Mouse (Mus musculus) embryonic fibroblast, embryonic 13.5 days (primary cell): ENCODE measurements around the gene Ano6. TPM values are rescaled to one million over a fixed set of nuclear protein-coding genes. Genes with fewer than 3 reads are reported as not detected.

ENCODE experiments used
- H3K27ac ChIP-seq: 2 replicates; pipeline ENCODE4 v1.5.1; 2012; ENCODE audit warnings: low read length, control low read depth, inconsistent platforms; ENCODE audit not compliant: insufficient read depth
- H3K4me1 ChIP-seq: 2 replicates; pipeline ENCODE4 v1.6.1; 2011; ENCODE audit warnings: low read length; ENCODE audit not compliant: control insufficient read depth, insufficient read depth
- H3K4me3 ChIP-seq: 2 replicates; pipeline ENCODE4 v1.5.1; 2011; ENCODE audit warnings: mild to moderate bottlenecking, control low read depth, low read length; ENCODE audit not compliant: insufficient read depth
- CTCF ChIP-seq: IDR thresholded peaks from 2 replicates; pipeline ENCODE4 v1.5.1; 2011; ENCODE audit warnings: mild to moderate bottlenecking, control low read depth, low read length, moderate library complexity, borderline replicate concordance; ENCODE audit not compliant: insufficient read depth
- POLR2A ChIP-seq: IDR thresholded peaks from 2 replicates; pipeline ENCODE4 v1.6.1; 2011; ENCODE audit warnings: low read depth, mild to moderate bottlenecking, control low read depth, low read length, moderate library complexity
- polyA plus RNA-seq: library from polyadenylated mRNA; stranded (reverse); fragments of >200 nt; gene quantifications from 2 replicates; pipeline ENCODE4 v1.2.4, GENCODE M21; 2011; ENCODE audit warnings: low read depth; ENCODE audit not compliant: missing spikeins, insufficient read length

The Ano6 gene
- polyA plus RNA-seq, 1 experiment = 102 TPM

DNA sequence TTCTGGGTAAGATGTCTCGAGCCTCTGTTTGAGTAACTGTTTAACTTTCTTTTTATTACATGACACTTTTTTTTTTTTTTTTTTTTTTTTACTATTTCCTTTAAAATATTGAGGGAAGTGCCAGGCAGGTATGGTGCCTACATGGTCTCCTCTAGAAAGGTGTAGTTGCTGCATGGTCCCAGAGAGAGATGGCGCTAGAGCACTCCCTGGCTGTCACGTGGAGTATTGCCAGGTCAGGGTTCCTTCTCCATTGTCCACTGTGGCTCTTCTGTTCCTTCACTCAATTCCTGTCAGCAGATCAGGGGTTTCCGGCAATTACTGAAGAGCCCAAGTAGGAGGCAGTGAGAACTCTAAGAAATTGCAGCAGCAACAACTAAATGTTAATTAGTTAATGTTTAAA, 152.8 kb downstream of the Ano6 start:
- no peak for TF ChIP-seq POLR2A
- peak; percentile 62; the same call in 1 of the 2 replicates for TF ChIP-seq CTCF
- H3K4me1 ChIP-seq = no peaks in the 10 kb centered on the region

GRCm38 (mm10) chr15:95944299-95944698, 153.7 kb downstream of the Ano6 start:
- no peak overlapping the region for H3K27ac ChIP-seq
- no peak overlapping the region for H3K4me3 ChIP-seq
- TF ChIP-seq POLR2A (no peak), CTCF (no peak)
- H3K4me1 ChIP-seq = no peaks in the 10 kb centered on the region

More for the DNA sequence above, 152.8 kb downstream of the Ano6 start:
- H3K4me3 ChIP-seq = no peak overlapping the region
- no peak overlapping the region for H3K27ac ChIP-seq

DNA sequence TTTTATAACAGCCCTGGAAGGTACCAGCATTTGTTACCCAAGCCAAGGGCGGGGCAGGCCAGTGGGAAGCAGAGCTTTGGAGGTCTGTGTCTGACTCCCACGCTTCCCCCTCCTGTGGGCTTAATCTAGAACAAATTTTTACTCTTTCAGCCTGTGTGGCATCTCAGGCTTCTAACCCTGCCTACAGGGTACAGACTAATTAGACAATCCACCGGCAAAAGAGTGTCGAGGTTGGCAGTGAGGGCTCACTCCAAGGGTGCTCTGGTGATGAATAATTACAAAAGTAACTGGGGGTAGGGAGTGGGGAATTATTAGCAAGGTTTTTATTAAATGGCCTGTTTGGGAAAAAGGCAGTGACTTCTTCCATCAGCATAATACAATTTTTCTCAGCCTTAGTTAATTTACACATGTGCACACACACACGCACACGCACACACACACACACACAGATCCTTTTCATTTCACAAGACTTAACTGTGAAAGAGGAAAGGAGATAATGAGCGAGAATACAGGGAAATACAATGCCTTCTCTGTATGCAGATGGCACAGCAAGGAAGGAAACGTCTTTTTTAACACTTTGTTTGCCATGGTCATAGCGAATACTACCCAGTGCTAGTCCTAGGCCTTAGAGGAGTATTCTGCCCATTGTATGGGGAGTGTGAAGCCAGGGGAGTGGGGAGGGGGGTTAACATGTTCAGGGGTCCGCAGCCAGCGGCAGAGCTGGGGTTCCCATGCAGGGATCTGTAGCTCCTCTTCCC, 155.5 kb downstream of the Ano6 start:
- Histone ChIP-seq H3K27ac (no peak overlapping the region), H3K4me3 (no peak overlapping the region), H3K4me1 (no peaks in the 10 kb centered on the region)
- TF ChIP-seq CTCF = no peak
- no peak for TF ChIP-seq POLR2A

DNA sequence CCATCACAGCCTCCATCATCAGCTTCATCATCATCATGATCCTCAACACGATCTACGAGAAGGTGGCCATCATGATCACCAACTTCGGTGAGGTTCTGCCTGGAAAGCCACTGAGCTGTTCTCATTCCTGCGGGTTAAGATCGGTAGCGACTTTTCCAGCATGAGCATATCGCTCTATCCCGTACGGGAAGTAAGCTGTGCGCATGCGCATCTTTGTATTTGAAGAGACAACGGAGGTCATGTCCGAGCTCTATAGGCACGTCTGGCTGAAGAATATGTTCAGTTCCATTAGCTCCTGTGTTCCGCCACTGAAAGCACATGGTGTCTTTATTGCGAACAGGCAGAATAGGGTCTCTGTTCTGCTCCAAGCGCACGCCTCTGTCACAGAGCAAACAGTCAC, 157.8 kb downstream of the Ano6 start:
- H3K27ac ChIP-seq = no peak overlapping the region
- TF ChIP-seq CTCF = no peak
- TF ChIP-seq POLR2A = no peak

DNA sequence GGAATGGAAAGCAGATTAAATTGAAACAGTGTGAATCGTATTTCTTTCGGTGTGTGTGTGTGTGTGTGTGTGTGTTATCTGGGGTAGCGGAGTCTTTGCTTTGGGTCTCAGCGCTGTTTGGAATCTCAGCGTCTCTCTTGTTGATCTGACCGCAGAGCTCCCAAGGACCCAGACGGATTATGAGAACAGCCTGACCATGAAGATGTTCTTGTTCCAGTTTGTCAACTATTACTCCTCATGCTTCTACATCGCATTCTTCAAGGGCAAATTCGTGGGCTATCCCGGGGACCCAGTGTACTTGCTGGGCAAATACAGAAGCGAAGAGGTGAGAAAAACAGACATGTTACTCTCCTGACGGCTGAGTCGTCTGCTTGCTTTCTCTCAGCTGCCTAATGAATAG, 158.7 kb downstream of the Ano6 start:
- TF ChIP-seq POLR2A = no peak
- no peak for TF ChIP-seq CTCF
- Histone ChIP-seq H3K27ac (no peak overlapping the region), H3K4me3 (no peak overlapping the region), H3K4me1 (no peaks in the 10 kb centered on the region)

More for the DNA sequence above, 157.8 kb downstream of the Ano6 start:
- Histone ChIP-seq H3K4me1 (no peaks in the 10 kb centered on the region), H3K4me3 (no peak overlapping the region)

DNA sequence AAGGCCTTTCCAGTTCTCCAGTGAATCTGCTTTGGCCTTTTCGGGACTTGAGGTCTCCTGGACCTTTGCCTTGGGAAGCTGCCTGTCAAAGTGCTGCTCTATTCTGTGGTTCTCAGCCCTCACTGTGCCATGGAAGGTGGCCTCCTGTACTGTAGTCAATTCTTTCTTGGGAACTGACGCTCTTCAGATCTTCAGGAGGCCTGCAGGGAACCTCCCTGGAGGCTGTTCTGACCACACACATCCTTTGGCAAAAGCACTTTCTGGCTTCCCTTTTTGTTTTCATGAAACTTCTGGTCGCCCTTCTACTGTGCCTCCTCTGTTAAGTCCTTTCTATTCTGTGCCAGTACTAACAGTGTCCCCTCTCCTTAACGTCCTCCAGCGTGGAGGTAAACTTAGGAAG, 160.9 kb downstream of the Ano6 start:
- no peaks in the 10 kb centered on the region for H3K4me1 ChIP-seq
- H3K27ac ChIP-seq = no peak overlapping the region
- no peak overlapping the region for H3K4me3 ChIP-seq
- TF ChIP-seq CTCF = no peak
- no peak for TF ChIP-seq POLR2A

DNA sequence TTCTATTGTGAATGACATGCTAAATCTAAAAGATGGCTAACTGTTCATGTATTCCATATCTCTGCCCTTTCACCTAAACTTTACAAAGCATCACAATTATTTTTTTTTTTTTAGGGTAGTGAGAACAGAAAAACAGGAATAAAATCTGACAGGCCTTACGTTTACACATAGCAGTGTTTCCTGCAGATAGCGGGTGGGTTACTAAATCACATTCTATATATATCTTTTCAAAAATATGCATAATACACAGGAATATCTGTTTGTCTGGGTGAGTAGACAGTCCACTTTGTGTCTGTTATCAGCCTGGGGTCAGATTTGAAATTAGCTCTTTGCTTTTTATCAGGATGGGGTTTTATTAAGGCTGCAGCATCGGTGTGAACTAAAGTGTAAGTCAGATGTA, 166.0 kb downstream of the Ano6 start:
- no peak overlapping the region for H3K4me3 ChIP-seq
- no peak for TF ChIP-seq POLR2A
- no peak for TF ChIP-seq CTCF
- no peaks in the 10 kb centered on the region for H3K4me1 ChIP-seq
- no peak overlapping the region for H3K27ac ChIP-seq

GRCm38 (mm10) chr15:95962411-95963123, 171.9 kb downstream of the Ano6 start:
- H3K4me1 ChIP-seq = no peaks in the 10 kb centered on the region
- H3K27ac ChIP-seq = no peak overlapping the region
- no peak overlapping the region for H3K4me3 ChIP-seq
- TF ChIP-seq CTCF = no peak
- TF ChIP-seq POLR2A = no peak

DNA sequence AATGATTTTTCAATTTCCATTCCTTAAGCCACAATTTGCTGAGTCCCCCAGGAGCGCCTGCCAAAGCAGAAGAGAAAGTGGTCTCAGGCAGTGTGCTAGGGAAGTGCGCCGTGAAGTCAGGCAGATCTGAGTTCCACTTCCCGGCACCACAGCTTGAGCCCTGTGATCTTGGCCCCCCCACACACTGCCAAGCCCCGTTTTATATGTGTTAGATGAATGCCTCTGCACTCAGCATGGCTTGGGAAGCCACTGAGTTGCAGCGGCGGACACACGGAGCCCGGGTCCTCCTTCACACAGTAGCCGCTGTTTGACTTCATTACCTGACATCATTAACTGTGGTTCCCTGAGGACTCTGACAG, 172.5 kb downstream of the Ano6 start:
- H3K4me1 ChIP-seq = no peaks in the 10 kb centered on the region
- H3K4me3 ChIP-seq = no peak overlapping the region
- no peak for TF ChIP-seq POLR2A
- H3K27ac ChIP-seq = no peak overlapping the region

DNA sequence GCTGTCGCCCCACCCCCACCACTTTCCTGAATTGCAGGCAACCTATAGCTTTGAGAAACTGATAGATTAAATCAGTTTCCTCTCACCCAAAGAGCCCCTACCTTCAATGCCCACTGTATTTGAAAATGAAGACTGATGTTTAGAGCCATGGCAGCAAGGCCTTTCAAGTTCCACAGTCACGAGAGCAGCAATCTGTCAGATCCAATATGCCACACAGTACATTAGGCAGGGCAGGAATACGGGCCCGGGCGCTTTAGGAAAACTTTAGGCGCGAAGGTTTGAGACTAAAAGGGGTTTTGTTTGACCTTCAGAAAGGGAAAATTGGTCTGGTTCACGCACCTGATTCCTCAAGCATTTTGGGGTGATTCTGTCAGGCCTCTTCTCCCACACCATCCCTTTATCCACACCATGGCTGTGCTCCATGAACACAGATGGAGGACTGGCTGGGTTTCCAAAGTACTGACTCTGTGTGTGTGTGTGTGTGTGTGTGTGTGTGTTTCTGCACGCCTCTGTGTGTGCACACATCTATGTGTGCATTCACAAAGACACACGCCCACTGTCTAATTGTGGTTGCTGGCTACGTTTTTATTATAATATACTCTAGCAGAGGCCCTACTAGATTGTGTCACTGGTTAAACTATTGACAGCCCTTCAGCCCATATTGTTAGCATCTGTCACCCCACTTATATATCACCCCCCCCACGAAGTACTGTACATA, 173.0 kb downstream of the Ano6 start:
- TF ChIP-seq POLR2A (no peak), CTCF (no peak)
- Histone ChIP-seq H3K4me1 (no peaks in the 10 kb centered on the region), H3K4me3 (no peak overlapping the region), H3K27ac (no peak overlapping the region)
